Mouse (Mus musculus): ENCODE data around the gene Hdac10.

The Hdac10 gene

GRCm38 (mm10) chr15:89128382-89129350 lies at the start of gene Hdac10:
Gene Hdac10 (minus strand): TSS chr15:89128700.
- DNase-seq (ENCODE audit: low read depth, low spot score), result peak; percentile 88

- DNase-seq (ENCODE audit: low read depth, low spot score), result no peak
Measured at GRCm38 (mm10) chr15:89177576-89178259, 49.2 kb upstream of the Hdac10 start.

GRCm38 (mm10) chr15:89177121-89177520 lies 48.6 kb upstream of the Hdac10 start:
- no peak for DNase-seq (ENCODE audit: low read depth, low spot score)

- no peak for DNase-seq (ENCODE audit: low read depth, low spot score)
Measured at GRCm38 (mm10) chr15:89175411-89176155, 47.1 kb upstream of the Hdac10 start.

- DNase-seq (ENCODE audit: low read depth, low spot score), result no peak
Measured at GRCm38 (mm10) chr15:89174889-89175339, 46.4 kb upstream of the Hdac10 start.

- DNase-seq (ENCODE audit: low read depth, low spot score), result peak; percentile 75
Measured at GRCm38 (mm10) chr15:89173906-89174214, 45.4 kb upstream of the Hdac10 start.

- peak; percentile 36 for DNase-seq (ENCODE audit: low read depth, low spot score)
Measured at GRCm38 (mm10) chr15:89173024-89173905, 44.8 kb upstream of the Hdac10 start.

GRCm38 (mm10) chr15:89172276-89172935 lies 43.9 kb upstream of the Hdac10 start:
- no peak for DNase-seq (ENCODE audit: low read depth, low spot score)

- DNase-seq (ENCODE audit: low read depth, low spot score), result no peak
Measured at GRCm38 (mm10) chr15:89171526-89172051, 43.1 kb upstream of the Hdac10 start.

- no peak for DNase-seq (ENCODE audit: low read depth, low spot score)
Measured at GRCm38 (mm10) chr15:89170102-89170501, 41.6 kb upstream of the Hdac10 start.

- peak; percentile 93 for DNase-seq (ENCODE audit: low read depth, low spot score)
Measured at GRCm38 (mm10) chr15:89169431-89169830, 40.9 kb upstream of the Hdac10 start.

- no peak for DNase-seq (ENCODE audit: low read depth, low spot score)
Measured at GRCm38 (mm10) chr15:89168922-89169321, 40.4 kb upstream of the Hdac10 start.

GRCm38 (mm10) chr15:89165478-89165877 lies 37.0 kb upstream of the Hdac10 start:
- DNase-seq (ENCODE audit: low read depth, low spot score), result no peak

- DNase-seq (ENCODE audit: low read depth, low spot score), result no peak
Measured at GRCm38 (mm10) chr15:89161397-89161796, 32.9 kb upstream of the Hdac10 start.

GRCm38 (mm10) chr15:89158516-89158915 lies 30.0 kb upstream of the Hdac10 start:
- no peak for DNase-seq (ENCODE audit: low read depth, low spot score)

- DNase-seq (ENCODE audit: low read depth, low spot score), result peak; percentile 87
Measured at GRCm38 (mm10) chr15:89157954-89158353, 29.5 kb upstream of the Hdac10 start.

- DNase-seq (ENCODE audit: low read depth, low spot score), result peak; percentile 67
Measured at GRCm38 (mm10) chr15:89152312-89152711, 23.8 kb upstream of the Hdac10 start.

GRCm38 (mm10) chr15:89150041-89150390 lies 21.5 kb upstream of the Hdac10 start:
- peak; percentile 61 for DNase-seq (ENCODE audit: low read depth, low spot score)

- DNase-seq (ENCODE audit: low read depth, low spot score), result no peak
Measured at GRCm38 (mm10) chr15:89149271-89150040, 21.0 kb upstream of the Hdac10 start, which contains the start of gene Mapk11. Gene Mapk11 (minus strand): TSS chr15:89149628.
